Mouse (Mus musculus) fat pad, adult 2 months (tissue): ENCODE data around the gene Thyn1.
A peak's percentile ranks its signal among the peaks of the same experiment; 100 is the strongest.

ENCODE experiments used
- DNase-seq: peaks from one replicate; pipeline ENCODE4 v3.0.0-alpha.2; 2011; ENCODE audit warnings: low read depth, low spot score; ENCODE audit errors: extremely low read depth

Gene Thyn1

DNA sequence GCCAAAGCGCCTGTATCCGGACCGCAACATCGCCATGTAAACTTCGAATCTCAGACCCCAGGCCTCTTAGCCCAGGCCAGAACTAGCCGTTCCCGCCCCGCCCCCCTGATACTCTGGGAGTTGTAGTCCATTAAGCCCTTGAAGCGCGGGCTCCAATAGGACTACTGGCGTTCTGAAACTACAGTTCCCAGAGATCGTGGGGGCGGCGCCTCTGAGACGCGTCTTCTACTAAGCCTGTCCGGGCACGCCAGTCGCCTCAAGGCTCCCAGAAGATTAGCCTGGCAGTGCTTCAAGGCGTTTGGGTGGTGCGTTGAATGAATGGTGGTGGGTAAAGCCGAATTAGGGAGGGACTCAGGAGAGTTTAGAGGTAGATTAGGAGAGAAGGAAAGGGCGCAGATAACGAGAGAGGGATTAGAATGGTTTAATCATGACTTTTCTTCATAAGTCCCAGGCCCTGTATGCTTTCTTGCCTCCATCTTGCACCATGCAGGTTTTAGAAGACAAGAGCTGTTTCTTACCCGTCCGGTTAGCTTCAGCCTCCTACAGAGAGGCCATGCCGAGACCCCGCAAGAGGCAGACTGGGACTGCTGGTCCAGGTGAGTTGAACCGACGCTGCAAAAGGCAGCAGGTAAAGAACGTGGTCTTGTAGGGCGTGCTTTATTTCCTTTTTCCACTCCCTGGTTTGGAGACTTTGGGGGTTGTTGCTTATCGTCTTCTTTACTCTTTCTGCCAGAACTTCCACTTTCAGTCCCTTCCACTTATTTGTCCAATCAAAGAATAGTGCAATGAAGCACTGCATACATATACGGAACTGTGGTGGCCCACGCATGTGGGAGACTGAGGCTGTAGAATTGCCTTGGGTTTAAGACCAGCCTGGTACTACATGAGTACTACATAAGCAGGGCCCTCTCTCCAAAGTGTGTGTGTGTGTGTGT lies at the start of gene Thyn1, which contains the start of gene Acad8:
Gene Thyn1, plus strand, starts transcription at position 250 of the 935 bp plus-strand sequence.
Gene Acad8, minus strand, starts transcription at position 106 of the 935 bp plus-strand sequence.
- peak; percentile 49 for DNase-seq

DNA sequence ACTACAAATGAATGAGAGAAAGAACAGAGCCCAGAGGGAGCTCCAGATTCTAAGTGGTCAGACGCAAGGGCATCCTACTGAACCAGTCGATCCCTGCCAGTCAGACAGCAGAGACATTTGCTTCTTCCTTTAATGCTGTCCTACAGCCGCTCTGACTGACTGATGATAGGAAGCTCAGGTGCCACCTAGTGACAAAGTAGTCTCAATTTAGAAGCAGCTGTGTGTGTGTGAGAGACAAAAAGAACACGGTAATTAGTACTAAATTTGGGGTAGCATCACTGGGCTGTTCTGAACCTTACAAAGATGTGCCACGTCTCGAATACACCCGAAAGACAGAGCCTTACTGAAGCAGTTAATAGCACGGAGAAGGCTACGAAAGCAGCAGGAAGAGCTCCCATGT lies 21.8 kb upstream of the Thyn1 start:
- DNase-seq = no peak

DNA sequence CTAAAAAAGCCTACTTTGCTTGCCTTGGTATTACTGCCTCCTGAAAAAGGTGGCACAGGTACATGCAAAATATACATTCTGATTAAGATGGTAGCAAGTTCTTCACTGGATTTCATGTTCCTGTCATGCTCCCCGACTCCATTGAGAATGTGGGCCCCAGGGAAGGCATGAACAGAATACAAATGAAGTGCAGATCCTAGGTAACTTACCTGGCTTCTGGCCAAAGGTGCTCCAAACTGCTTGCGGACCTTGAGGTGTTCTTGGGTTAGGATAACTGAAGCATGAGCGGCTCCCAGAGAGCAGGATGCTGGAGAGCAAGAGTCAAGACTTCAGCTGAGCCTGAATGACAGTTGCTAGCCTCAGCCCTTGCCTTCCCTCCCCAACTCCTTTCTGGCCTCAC lies 20.7 kb upstream of the Thyn1 start:
- DNase-seq = no peak

DNA sequence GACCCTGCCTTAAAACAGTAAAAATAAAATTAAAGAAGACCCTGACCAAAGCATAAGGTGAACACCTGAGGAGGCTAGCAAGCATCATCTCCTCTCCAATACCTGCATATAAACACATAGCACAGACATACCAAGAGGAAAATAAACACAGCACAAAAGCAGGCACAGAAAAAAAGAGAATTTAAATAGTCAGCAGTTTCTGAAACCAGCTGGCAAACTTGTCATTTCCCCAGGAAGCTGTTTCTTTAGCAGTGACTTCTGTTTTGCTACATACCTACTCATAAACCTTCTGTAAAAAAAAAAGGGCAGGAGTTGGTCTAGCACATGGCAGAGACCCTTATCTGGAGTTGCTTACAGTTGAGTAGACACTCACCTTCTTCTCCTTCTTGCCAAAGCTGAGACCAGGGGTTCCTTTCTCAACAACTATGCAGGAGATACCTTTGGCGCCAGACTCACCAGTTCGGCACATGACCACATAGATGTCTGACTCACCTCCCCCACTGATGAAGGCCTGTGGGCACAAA lies 14.4 kb upstream of the Thyn1 start:
- no peak for DNase-seq

DNA sequence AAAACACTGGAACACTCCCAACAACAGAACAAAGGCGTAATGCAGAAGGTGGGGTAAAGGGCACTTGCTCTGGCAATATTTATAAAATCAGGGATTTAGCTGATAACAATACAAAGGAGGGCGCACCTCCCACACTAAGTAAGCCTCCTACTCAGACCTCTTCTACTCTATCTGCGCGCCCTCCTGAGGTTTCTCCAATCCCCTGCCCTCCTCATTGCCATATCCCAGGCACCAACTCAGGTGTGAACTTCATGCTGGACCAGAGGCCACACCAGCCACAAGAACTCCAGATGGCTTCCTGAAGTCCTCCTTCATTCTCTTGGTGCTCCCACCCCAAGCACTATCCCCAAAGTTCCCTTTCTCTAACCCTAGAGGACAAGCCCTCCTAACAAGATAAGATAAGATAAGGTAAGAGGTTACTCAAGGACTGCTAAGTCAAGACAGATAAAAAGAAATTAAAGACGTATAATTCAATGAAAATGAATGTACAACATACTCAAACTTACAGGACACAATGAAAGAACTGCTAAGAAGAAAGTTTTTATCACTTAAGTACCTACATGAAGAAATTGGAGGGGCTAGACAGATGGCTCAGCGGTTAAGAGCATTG lies 13.7 kb upstream of the Thyn1 start:
- DNase-seq = no peak

DNA sequence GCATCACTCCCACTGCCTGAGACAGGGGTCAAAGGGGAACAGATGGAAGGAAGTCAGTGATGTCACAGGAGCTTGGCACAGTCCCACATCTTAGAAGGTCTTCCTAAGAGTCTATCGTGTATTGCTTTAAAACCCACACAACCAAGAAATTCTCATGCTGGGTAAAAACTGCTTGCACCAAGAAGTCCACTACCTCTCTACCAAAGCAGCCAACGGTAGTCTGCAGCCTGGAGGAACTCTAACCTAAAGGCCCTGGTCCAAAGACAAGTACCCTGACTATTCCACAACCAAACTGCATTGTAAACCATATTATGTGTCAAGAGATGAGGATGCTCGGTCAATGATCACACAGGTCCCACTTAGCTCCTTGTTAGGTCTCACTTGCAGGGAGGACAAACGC lies 9.3 kb upstream of the Thyn1 start:
- DNase-seq = no peak

DNA sequence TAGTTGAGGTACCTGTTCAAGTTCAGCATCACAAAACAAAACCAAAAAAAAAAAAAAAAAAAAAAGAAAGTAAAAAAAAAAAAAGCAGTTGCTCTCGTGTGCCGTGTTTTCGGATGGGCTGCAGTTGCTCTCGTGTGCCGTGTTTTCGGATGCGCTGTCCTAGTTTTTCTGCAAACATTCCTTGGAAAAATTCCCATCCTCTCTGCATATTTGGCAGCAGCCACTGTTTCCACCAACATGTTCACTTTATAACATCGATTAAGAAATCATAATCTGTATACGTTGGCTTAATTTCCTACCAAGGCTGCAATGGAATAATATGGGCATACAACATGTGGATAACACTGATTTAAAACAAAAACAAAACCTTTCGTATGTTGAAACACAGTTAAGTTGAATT lies 6.4 kb upstream of the Thyn1 start:
- DNase-seq = peak; percentile 40

DNA sequence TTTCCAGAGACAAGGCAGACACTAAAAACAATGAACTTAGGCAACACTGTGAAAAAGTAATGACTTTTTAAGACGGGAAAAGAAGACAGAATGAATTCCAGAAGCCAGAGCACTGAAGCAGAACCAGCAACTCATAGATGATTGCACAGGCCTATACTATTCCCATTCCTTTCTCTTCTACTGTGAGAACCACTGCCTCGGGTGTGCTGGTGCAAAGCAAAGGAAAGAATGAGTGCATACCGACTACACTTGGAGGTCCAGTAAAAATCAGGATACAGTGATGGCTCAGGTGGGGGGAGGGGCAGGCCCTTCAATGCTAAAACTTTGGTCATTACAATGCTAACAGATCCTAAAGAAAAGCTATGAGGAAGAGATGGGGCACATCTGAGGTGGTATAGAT lies 5.6 kb upstream of the Thyn1 start:
- no peak for DNase-seq

DNA sequence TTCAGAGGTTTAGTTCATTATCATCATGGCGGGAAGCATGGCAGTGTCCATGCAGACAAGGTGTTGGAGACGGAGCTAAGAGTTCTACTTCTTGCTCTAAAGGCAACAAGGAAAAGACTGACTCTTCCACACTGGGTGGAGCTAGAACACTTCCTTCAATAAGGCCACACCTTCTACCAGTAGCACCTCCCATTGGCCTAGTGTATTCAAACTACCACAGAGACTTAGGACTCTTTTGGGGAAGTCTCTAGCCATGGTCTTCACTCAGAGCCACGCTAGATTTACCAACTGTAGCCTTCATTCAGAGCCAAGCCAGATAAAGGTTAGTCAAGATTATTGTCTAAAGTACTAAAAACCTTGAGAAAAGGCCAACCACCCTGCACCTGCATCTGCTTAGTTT lies 2.4 kb upstream of the Thyn1 start:
- no peak for DNase-seq

DNA sequence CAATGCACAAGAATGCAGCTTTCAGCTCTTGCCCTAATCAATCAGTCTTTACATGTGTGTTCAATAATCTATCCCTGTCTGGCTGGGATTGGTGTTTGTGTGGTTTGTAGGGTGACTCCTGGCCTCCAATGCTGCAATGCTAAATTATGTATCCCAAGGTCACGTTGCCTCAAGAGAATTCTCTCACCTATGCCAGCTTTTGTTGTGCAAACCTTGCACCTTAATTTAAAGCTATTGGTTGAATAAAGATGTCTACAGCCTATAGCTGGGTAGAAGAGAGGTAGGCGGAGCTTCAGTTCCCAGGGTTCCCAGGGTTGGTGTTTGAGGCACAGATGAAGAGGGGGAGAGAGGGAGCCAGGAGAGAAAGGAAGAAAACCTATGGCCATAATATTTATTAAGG lies 2.0 kb upstream of the Thyn1 start:
- DNase-seq = no peak

DNA sequence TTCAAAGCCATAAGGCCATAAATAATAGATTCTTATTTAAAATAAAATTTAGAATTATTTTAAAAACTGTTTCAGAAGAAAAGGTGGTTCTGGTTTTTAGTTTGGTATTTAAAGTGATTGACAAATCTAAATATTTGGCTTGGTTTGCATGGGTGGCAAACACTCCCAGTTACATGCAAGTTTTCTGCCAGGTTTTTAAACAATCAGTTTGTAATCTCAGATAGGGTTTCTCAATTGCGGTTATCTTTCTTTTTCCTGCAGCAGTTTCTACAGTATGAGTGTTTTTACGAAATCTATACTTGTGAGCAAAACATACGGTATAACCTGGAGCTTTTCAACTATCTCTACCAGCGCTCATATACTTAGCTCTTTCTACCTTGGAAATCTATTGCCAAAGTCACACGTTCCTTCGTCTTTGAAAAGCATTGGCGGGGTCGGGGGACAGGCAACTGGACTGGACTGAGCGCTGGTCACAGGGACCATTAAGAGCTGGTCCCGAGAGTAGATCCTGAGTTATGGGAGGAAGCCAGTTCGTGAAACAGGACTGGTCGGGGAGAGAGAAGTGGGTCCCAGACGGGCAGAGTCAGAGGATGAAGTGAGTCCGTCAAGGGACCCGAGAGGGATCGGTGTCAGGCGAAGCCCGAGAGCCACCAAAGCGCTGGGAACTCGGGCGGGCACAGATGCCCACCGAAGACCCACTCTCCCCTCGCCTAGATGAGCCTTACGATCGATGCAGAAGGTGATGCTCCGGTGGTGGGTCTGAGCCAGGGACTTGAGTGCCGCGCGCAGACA lies 645 bp upstream of the Thyn1 start:
- no peak for DNase-seq

DNA sequence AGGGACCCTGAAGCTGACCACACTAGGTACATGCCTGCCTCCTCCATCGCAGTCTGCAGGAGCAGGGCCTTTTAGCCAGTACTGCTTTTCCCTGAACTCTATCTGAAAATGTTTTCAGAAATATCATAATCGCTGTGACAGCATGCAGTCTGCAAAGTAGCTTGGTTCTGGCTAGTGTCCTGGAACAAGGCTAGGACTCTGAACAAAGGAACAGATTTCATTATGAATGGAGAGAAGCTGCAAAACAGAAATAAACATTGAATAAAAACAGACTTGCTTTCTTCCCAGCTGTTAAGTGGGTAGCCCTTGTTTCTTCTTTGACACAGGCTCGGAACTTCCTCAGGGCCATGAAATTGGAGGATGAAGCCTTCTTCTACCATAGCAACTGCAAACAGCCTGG lies 5.7 kb downstream of the Thyn1 start:
- no peak for DNase-seq

DNA sequence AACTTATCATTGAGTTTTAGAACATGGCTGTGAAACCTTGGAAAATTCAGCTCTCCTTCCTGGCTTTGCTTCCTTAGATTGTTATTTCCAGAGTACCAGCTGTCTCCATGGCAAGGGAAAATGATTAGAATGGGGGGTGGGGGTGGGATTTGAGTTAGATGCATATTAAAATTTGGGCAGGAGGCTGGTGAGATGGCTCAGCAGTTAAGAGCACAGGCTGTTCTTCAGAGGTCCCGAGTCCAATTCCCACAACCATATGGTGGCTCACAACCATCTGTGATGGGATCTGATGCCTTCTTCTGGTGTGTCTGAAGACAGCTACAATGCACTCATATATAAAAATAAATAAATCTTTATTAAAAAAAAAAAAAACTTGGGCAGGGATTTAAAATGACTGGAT lies 6.4 kb downstream of the Thyn1 start:
- no peak for DNase-seq

DNA sequence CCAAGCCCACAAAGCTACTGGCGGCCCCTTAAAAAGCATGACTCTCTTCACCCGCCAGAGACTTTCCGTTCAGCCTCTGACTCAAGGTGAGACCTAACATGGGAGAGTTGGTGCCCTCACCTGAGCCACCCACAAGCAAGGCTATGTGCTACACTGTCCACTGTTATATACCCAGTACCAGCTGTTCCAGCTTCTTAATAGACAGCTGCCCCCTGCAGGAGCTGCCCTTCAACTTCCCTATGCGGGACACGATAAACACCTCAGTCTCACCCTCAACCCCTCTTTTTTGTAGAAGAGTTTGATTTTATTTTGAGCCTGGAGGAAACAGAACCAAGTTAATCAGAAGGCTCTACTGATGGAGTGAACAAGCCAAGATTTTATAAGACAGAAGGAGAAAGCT lies 7.4 kb downstream of the Thyn1 start:
- DNase-seq = no peak

DNA sequence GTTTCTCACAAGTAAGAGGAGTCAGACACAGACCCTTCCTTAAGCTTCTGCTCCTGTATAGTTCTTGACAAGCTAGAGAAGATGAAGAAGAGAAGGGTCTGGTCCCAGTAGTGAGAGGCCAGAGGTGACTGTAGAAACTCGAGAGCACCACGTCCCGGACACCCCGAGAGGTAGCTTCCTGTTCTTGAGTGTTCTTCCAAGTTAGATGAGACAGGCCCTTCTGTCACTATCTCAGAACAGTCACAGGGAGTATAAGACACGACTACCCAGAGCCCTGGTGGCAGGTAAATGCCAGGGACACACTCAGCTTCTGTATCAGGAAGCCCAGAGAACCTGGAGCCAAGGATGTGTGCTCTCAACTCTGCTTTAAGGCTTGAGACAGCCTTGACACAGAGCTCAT lies 9.7 kb downstream of the Thyn1 start:
- no peak for DNase-seq

DNA sequence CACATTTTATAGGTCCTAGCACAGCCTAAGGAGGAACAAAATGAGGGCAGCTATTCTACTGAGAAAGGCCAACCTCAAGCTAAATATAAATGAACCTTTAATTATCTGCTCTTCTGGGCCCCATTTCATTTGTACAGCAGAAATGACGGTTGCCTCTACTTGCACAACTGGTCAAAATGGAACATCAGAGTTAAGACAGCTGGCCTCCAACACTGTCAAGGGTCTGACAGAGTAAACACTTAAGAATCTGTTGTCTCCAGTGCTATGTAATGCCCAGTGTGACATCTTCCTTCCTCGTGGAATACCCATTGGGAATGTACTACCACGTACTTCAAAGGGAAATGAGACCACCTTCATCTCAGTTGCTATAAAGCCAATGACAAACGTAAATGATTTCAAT lies 12.1 kb downstream of the Thyn1 start:
- no peak for DNase-seq

DNA sequence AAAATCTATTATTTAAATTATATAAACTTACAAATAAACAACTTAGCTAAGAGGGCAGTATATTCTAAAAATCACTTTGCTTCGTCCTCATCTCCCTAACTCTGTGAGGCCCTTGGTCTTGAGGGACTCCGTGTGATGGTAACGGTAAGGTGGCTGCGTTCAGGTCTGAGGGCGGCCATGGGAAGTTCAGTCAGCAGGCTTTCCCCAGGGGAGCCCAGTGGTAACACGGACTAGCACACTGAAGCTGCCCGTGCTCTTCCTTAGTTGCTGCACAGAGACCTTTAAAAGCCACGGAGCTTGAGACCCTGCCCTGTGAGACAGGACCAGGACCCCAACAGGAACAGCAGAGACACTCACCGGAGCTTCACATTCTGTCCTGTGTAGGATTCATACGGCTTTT lies 19.5 kb downstream of the Thyn1 start:
- DNase-seq = no peak

DNA sequence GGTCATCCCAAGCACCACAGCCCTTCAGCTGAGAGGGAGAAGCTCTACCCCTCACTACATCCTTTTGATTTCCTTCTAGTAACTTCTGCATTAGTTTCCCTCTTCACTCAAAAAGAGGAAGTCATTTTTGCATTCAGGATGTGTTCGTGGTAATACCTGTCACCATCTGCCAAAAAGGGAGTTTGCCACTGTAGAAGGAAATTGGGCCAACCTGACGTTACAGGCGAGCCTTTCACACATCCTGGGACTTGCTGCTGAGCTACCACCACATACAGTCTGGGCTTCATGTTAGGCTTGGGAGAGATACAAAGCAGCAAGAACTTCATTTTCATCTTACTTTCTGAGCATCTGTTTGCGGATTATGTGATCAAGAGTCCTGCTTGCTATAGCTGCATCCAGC lies 24.2 kb downstream of the Thyn1 start:
- no peak for DNase-seq

DNA sequence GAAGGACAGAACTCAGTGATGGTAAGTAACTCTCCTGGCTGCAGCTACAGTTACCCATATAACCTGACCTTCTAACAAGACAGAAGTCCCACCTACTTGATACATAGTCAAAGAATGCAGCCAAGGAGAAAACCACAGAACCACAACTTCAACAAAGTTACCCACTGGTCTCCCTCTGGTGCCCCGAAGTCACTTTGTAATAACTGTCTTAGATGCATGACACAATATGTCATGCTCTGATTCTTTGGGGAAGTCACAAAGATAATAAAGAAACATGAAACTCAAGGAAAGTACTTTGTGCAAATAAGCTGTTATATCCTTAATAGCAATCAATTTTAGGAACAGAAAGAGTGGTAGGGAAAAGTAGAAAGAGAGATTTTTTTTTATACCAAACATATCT lies 27.2 kb downstream of the Thyn1 start:
- DNase-seq = no peak

DNA sequence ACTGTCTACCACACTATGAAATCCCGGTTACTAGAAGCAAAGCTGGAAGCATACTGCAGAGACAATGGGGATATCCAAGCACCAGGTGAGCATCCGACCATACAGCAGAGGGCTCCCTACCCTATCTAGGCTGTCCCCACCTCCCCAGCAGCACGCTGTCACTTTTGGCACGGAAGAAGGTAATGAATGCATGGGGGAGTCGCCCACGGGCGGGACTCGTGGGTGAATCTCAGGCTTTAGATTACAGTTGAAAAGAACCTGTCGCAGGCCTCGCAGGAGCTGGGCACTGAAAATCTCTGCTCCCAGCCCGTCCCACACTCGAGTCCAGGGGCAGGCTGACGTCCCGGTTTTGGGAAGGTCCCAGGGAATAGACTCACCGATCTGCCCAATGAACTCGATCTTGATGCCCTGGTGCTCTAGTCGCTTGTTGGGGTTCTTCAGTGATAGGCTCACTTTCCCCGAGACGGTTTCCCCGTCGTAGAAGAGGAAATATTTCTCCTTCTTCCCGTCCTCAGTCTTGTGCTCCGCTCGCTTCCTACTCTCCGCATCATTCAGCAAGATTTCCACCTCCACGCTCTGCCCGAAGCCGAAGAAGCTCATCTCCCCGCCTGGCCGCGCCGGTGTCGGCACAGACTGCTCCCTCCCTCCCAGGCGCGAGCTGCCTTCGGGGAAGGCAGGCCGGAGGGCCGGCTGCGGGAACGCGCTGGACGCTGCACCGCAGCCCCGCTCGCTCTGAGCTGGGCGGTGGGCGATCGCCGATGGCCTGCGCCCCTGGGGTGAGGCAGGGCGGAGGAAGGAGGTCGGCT lies 29.7 kb downstream of the Thyn1 start:
- DNase-seq = no peak
